Mouse (Mus musculus): ENCODE data around the gene Spc24. TPM values are rescaled to one million over a fixed set of nuclear protein-coding genes. Genes with fewer than 3 reads are reported as not detected.

The Spc24 gene
- polyA plus RNA-seq, 1 experiment from 2014 or later: 127 TPM

DNA sequence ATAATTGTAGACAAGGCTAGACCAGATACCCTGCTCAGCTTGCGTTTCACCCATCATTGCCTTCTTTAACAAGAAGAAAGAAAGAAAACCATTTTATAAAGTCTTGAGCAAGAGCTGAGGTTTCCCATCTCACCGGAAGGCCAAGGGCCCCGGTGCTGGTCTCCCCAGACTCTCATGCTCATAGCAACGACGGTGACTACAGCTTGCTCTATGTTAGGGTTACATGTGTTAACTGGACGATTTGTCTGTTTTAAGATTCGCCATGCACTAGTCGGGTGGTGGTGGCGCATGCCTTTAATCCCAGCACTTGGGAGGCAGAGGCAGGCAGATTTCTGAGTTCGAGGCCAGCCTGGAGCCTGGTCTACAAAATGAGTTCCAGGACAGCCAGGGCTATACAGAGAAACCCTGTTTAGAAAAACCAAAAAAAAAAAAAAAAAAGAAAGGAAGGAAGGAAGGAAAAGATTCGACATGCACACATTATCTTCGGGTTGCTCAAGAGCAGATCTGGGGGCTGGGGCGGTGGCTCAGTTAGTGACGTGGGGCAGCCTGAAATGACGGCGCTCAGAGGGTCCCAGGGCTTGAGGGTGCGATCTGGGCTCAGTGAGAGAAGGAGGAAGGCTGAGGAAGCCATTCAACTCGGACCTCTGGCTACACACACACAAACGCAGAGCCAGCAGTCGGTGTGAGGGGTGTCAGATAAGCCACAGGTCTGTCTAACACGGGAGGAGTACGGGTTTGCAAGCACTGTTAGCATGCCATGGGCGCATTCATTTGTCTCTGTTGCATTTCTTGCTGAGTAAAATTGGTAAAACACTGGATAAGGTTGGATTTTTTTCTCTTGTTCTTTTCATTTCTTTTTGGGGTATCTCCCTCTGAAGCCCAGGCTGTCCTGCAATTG, 34.6 kb downstream of the Spc24 start:
- H3K4me3 ChIP-seq (ENCODE audit: low read depth, low read length): peak overlapping the region; percentile 68
- H3K4me1 ChIP-seq (replicated peaks; ENCODE audit: control insufficient read depth, insufficient read depth, low read length): peaks cover 27% of the 10 kb centered on the region
- no peak overlapping the region; the same call in 1 of the 2 replicates for H3K27ac ChIP-seq (ENCODE audit: low read depth)
- ATAC-seq (replicated peaks; ENCODE audit: low FRiP score, low TSS enrichment, low read depth) (no peak), DNase-seq (ENCODE audit: low spot score) (no peak)
- H3K36me3 ChIP-seq (ENCODE audit: control insufficient read depth, insufficient read depth, low read length): peaks cover 21% of the 10 kb centered on the region
- H3K27me3 ChIP-seq (replicated peaks; ENCODE audit: control insufficient read depth, insufficient read depth, low read length): no peaks in the 10 kb centered on the region
- H3K9ac ChIP-seq (ENCODE audit: low read length): peak overlapping the region; percentile 56
- H3K9me3 ChIP-seq (ENCODE audit: control insufficient read depth, low read length): no peaks in the 10 kb centered on the region
- 71% methylated on average over 23 of the region's 23 CpGs for WGBS
- H3K4me2 ChIP-seq (ENCODE audit: low read length): peak overlapping the region; percentile 86

- ATAC-seq (replicated peaks; ENCODE audit: low FRiP score, low TSS enrichment, low read depth) (peak; percentile 91), DNase-seq (ENCODE audit: low spot score) (peak; percentile 96)
- Histone ChIP-seq H3K4me2 (ENCODE audit: low read length) (peak overlapping the region; percentile 86), H3K4me1 (replicated peaks; ENCODE audit: control insufficient read depth, insufficient read depth, low read length) (peaks cover 23% of the 10 kb centered on the region), H3K27me3 (replicated peaks; ENCODE audit: control insufficient read depth, insufficient read depth, low read length) (no peaks in the 10 kb centered on the region), H3K36me3 (ENCODE audit: control insufficient read depth, insufficient read depth, low read length) (peaks cover 16% of the 10 kb centered on the region), H3K4me3 (ENCODE audit: low read depth, low read length) (peak overlapping the region; percentile 68), H3K9ac (ENCODE audit: low read length) (peak overlapping the region; percentile 72), H3K27ac (ENCODE audit: low read depth) (peak overlapping the region; percentile 96), H3K9me3 (ENCODE audit: control insufficient read depth, low read length) (no peaks in the 10 kb centered on the region)
- under 1% methylated on average over 18 of the region's 18 CpGs for WGBS
Measured at GRCm38 (mm10) chr9:21724147-21724536, 36.0 kb downstream of the Spc24 start.

DNA sequence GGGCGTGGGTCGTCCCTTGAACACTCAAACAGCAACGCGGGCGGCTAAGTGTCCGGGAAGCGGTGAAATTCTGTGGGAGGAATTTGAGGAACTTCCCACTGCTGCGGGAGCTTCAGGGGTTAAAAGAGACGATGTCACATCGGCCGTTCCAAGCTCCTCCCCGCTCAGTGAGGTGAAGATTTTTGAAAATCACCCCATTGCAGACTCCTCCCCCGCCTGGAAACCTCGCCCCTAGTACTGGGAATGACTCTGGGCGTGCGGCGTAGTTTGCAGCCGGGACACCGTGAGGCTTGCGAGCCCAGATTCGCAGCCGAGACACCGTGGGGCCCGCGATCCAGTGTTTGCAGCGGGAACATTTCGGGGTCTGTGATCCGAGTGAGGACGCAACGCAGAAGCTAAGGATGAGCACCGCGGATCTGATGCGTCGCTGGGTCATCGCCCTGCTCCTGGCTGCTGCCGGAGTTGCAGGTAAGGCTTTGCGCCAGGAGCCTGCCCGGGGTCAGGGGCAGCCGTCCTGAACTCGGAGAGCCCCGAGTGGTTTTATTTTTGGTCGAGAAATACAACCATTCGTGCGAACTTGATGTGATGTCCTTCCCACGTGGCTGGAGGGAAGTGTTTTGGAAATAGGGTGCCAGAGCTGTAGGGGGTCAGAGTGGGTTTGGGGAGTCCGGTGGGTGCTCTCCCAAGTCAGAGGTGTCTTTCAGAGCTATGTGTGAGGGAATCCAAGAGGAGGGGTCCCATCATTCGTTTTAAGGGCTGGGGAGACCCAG, 36.5 kb downstream of the Spc24 start, which contains the start of gene Ldlr:
Ldlr (plus strand) TSS at position 107 of the 770 bp plus-strand sequence.
- Histone ChIP-seq H3K4me2 (ENCODE audit: low read length) (peak within 1 kb of the TSS; percentile 86), H3K27ac (ENCODE audit: low read depth) (peak within 1 kb of the TSS; percentile 96), H3K4me1 (replicated peaks; ENCODE audit: control insufficient read depth, insufficient read depth, low read length) (peaks cover 23% of the 10 kb centered on the region), H3K4me3 (ENCODE audit: low read depth, low read length) (peak within 1 kb of the TSS; percentile 68), H3K27me3 (replicated peaks; ENCODE audit: control insufficient read depth, insufficient read depth, low read length) (no peaks in the 10 kb centered on the region), H3K9ac (ENCODE audit: low read length) (peak within 1 kb of the TSS; percentile 72), H3K36me3 (ENCODE audit: control insufficient read depth, insufficient read depth, low read length) (peaks cover 16% of the 10 kb centered on the region), H3K9me3 (ENCODE audit: control insufficient read depth, low read length) (no peaks in the 10 kb centered on the region)
- WGBS: under 1% methylated on average over 47 of the region's 47 CpGs
- DNase-seq (ENCODE audit: low spot score): peak; percentile 94
- ATAC-seq (replicated peaks; ENCODE audit: low FRiP score, low TSS enrichment, low read depth): peak; percentile 87

DNA sequence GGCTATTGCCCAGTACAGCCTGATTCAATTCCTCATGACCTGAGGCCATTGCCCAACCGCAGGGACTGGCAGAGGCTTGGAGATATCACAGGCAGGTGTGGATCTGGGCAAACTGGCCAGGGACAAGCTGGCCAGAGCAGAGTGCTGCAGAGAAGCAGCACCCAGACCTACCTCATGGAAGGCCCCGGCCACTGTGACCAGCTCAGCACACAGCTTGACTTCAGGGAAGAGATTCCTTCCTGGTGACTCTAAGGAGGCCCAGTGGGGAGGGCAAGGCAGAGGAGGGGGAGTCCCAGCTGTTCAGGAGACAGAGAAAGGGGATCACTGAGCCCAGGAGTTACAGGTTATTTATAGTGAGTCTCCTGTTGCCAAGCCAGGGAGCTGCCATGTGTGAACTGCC, 39.1 kb downstream of the Spc24 start:
- ATAC-seq (replicated peaks; ENCODE audit: low FRiP score, low TSS enrichment, low read depth): no peak
- H3K4me2 ChIP-seq (ENCODE audit: low read length): no peak overlapping the region
- H3K9ac ChIP-seq (ENCODE audit: low read length): no peak overlapping the region
- 77% methylated on average over 2 of the region's 2 CpGs for WGBS
- DNase-seq (ENCODE audit: low spot score): no peak
- H3K4me3 ChIP-seq (ENCODE audit: low read depth, low read length): no peak overlapping the region
- H3K27me3 ChIP-seq (replicated peaks; ENCODE audit: control insufficient read depth, insufficient read depth, low read length): no peaks in the 10 kb centered on the region
- H3K27ac ChIP-seq (ENCODE audit: low read depth): no peak overlapping the region
- no peaks in the 10 kb centered on the region for H3K36me3 ChIP-seq (ENCODE audit: control insufficient read depth, insufficient read depth, low read length)
- peaks cover 17% of the 10 kb centered on the region for H3K4me1 ChIP-seq (replicated peaks; ENCODE audit: control insufficient read depth, insufficient read depth, low read length)
- 0 out of 2 replicates have a peak, but pooled peaks cover 3% of the 10 kb centered on the region for H3K9me3 ChIP-seq (ENCODE audit: control insufficient read depth, low read length)

DNA sequence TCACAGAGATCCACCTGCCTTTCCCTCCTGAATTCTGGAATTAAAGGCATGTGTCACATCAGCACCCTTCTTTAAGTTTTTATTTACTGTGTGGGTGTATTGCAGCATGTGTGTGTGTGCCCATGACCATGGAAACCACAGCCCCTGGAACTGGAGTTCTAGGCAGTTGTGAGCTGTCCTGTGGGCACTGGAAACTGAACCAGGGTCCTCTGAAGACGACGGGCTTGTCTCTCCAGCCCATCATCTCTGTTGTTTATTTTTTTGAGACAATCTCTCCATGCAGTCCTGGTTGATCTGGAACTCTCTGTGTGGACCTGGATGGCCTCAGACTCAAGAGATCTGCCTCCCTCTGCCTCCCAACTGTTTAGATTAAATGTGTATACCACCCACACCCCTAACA, 43.1 kb downstream of the Spc24 start:
- whole genome bisulfite sequencing: 85% methylated on average over 2 of the region's 2 CpGs
- Histone ChIP-seq H3K27me3 (replicated peaks; ENCODE audit: control insufficient read depth, insufficient read depth, low read length) (no peaks in the 10 kb centered on the region), H3K4me2 (ENCODE audit: low read length) (no peak overlapping the region), H3K4me1 (replicated peaks; ENCODE audit: control insufficient read depth, insufficient read depth, low read length) (0 out of 2 replicates have a peak, but pooled peaks cover 3% of the 10 kb centered on the region), H3K9me3 (ENCODE audit: control insufficient read depth, low read length) (0 out of 2 replicates have a peak, but pooled peaks cover 3% of the 10 kb centered on the region), H3K36me3 (ENCODE audit: control insufficient read depth, insufficient read depth, low read length) (no peaks in the 10 kb centered on the region), H3K27ac (ENCODE audit: low read depth) (no peak overlapping the region), H3K4me3 (ENCODE audit: low read depth, low read length) (no peak overlapping the region), H3K9ac (ENCODE audit: low read length) (no peak overlapping the region)
- ATAC-seq (replicated peaks; ENCODE audit: low FRiP score, low TSS enrichment, low read depth) (no peak), DNase-seq (ENCODE audit: low spot score) (no peak)

DNA sequence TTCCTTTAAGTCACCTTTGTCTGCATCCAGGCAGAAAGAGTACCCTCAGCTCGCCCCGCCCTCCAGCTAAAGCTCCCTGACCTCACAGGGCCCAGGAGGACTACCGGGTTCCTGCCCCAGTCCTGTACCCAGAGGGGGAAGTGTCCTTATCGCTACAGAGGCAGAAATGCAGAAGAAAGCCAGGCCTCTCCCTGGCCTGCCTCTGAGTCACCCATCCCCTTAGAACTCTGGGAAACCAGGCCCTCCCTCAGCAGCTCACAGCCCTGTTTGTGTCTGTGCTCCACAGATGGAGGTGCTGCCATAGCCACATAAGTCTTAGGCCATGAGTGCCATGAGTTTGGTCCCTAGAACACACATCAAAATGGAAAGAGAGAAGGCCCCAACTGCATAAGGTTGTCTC, 44.8 kb downstream of the Spc24 start:
- H3K9ac ChIP-seq (ENCODE audit: low read length): no peak overlapping the region
- ATAC-seq (replicated peaks; ENCODE audit: low FRiP score, low TSS enrichment, low read depth) (peak; percentile 61; the same call in 1 of the 2 replicates), DNase-seq (ENCODE audit: low spot score) (no peak)
- WGBS: 44% methylated on average over 4 of the region's 4 CpGs
- no peaks in the 10 kb centered on the region for H3K4me1 ChIP-seq (replicated peaks; ENCODE audit: control insufficient read depth, insufficient read depth, low read length)
- 0 out of 2 replicates have a peak, but pooled peaks cover 3% of the 10 kb centered on the region for H3K9me3 ChIP-seq (ENCODE audit: control insufficient read depth, low read length)
- no peak overlapping the region for H3K4me2 ChIP-seq (ENCODE audit: low read length)
- no peaks in the 10 kb centered on the region for H3K36me3 ChIP-seq (ENCODE audit: control insufficient read depth, insufficient read depth, low read length)
- no peaks in the 10 kb centered on the region for H3K27me3 ChIP-seq (replicated peaks; ENCODE audit: control insufficient read depth, insufficient read depth, low read length)
- H3K27ac ChIP-seq (ENCODE audit: low read depth): peak overlapping the region; percentile 43; the same call in 1 of the 2 replicates
- H3K4me3 ChIP-seq (ENCODE audit: low read depth, low read length): no peak overlapping the region

DNA sequence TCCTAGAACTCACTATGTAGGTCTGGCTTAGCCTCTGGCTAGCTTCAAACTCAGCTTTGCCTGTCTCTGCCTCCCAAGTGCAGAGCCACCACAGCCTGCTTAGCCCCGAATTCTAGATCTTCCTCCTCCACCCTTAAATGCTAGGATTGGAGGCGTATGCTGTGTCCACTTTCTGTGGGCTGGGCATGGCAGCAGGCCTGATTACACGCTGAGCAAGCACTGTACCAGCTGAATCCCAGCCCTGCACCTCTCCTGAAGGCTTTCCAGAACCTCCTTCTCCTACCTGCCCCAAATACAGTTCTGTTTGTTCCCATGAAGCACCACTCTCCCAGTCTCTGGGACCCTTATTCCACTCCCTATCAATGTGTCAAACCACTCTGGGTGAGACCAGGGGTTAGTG, 50.8 kb downstream of the Spc24 start:
- Histone ChIP-seq H3K9me3 (ENCODE audit: control insufficient read depth, low read length) (no peaks in the 10 kb centered on the region), H3K4me1 (replicated peaks; ENCODE audit: control insufficient read depth, insufficient read depth, low read length) (no peaks in the 10 kb centered on the region), H3K4me2 (ENCODE audit: low read length) (no peak overlapping the region), H3K36me3 (ENCODE audit: control insufficient read depth, insufficient read depth, low read length) (peaks cover 17% of the 10 kb centered on the region), H3K4me3 (ENCODE audit: low read depth, low read length) (no peak overlapping the region), H3K27me3 (replicated peaks; ENCODE audit: control insufficient read depth, insufficient read depth, low read length) (no peaks in the 10 kb centered on the region), H3K27ac (ENCODE audit: low read depth) (no peak overlapping the region), H3K9ac (ENCODE audit: low read length) (no peak overlapping the region)
- ATAC-seq (replicated peaks; ENCODE audit: low FRiP score, low TSS enrichment, low read depth) (no peak), DNase-seq (ENCODE audit: low spot score) (no peak)
- WGBS: 94% methylated on average over 3 of the region's 3 CpGs

DNA sequence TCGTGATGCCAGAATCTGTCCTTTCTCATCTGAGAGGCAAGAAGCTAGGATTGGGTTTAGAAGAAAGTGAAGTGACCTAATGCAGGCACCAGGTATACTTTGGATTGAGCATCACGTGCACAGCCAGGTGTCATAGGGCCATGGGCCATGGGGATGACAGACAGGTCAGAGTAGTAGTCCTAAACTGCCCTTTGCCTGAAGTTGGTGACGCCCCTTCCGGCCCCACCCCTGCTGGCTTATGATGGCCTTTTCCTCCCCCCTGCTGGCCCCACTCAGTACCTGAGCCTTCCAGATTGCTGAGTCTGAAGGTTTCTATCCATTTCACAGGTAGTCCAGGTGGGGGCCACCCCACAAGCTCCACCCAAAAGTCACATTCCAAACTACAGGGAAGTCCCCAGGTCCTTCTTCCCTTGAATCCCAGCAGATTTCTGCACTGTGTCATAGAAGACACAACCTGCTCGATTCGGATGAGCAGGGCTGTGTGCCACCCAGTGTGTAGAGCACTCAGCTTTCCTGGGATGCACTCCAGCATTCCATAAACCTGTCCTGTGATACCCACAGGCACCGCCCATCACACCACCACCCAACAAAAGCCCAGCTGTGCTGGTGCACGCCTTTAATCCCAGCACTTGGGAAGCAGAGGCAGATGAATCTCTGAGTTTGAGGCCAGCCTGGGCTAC, 53.4 kb downstream of the Spc24 start:
- no peaks in the 10 kb centered on the region for H3K9me3 ChIP-seq (ENCODE audit: control insufficient read depth, low read length)
- peaks cover 44% of the 10 kb centered on the region for H3K36me3 ChIP-seq (ENCODE audit: control insufficient read depth, insufficient read depth, low read length)
- H3K27me3 ChIP-seq (replicated peaks; ENCODE audit: control insufficient read depth, insufficient read depth, low read length): no peaks in the 10 kb centered on the region
- DNase-seq (ENCODE audit: low spot score) (no peak), ATAC-seq (replicated peaks; ENCODE audit: low FRiP score, low TSS enrichment, low read depth) (peak; percentile 34; the same call in 1 of the 2 replicates)
- no peak overlapping the region for H3K9ac ChIP-seq (ENCODE audit: low read length)
- 89% methylated on average over 8 of the region's 8 CpGs for WGBS
- H3K4me2 ChIP-seq (ENCODE audit: low read length): no peak overlapping the region
- H3K4me3 ChIP-seq (ENCODE audit: low read depth, low read length): no peak overlapping the region
- no peak overlapping the region for H3K27ac ChIP-seq (ENCODE audit: low read depth)
- H3K4me1 ChIP-seq (replicated peaks; ENCODE audit: control insufficient read depth, insufficient read depth, low read length): no peaks in the 10 kb centered on the region

Measured in intestine, embryonic 14.5 days (tissue).